In genomic region chr3:85831785-85832184, GRCm38 (mm10) we compare ENCODE assay signal across 24 mouse cellular contexts. TPM values are rescaled to one million over a fixed set of nuclear protein-coding genes. Genes with fewer than 3 reads are reported as not detected.
DNase-seq lines count a peak whose midpoint lies in the region; TF ChIP-seq lines count a peak whose summit lies in the region.
"Had no signal": no experiment of that assay in that cellular context is flagged by ENCODE, and none has a peak within 500 bp of the region (broad histone marks: within the 10 kb centered on the region; RNA-seq: fewer than 3 reads in every experiment).

No protein-coding gene starts in this region.

- no peak overlapping the region for H3K4me3 ChIP-seq in gastrocnemius, adult 2 months
- H3K4me3 ChIP-seq: heart, embryonic 12.5 days; liver, embryonic 15.5 days had no signal

- intact Hi-C loops in gastrocnemius, adult 2 months (cut with DNase I), result no loop called here

- no peak for TF ChIP-seq CTCF in gastrocnemius, adult 2 months (IDR thresholded peaks at IDR 0.05)

- peak overlapping the region; percentile 74; the same call in 1 of the 2 replicates for H3K27ac ChIP-seq in gastrocnemius, adult 2 months
- H3K27ac ChIP-seq: hindbrain, embryonic 14.5 days; liver, embryonic 15.5 days had no signal

- DNase-seq in gastrocnemius, adult 2 months, result no peak
- no peak for DNase-seq in gastrocnemius, postnatal 10 days
- peak; percentile 34 for DNase-seq in 3T3-L1 (ENCODE audit: low read depth, low spot score)
- DNase-seq in kidney, adult 9 months, result peak; percentile 78
- DNase-seq in kidney, postnatal 36 days, result peak; percentile 67 to 71
- no peak for DNase-seq in heart, adult 8-10 months (ENCODE audit: low spot score)
- no peak for DNase-seq in cerebellum, adult 11-12 months
- DNase-seq: adrenal gland, postnatal 25 days; cerebellum, adult 18-20 months; cerebellum, postnatal 10 days; gastrocnemius, postnatal 36 days; heart, adult 18-20 months; heart, postnatal 4 days; lung, embryonic 14.5 days; lung, postnatal 14 days; midbrain, embryonic 14.5 days; retina, postnatal 1 day; right cerebral cortex, postnatal 14 days; thymus, postnatal 4 days had no signal

RNA-seq across cellular contexts. Expression of gene Fam160a1, which starts 14.7 kb away (rescaled TPM):
- total RNA-seq in gastrocnemius, adult 2 months (2021), result 10 to 100 TPM; 54.3 to 56.8 TPM
- total RNA-seq in gastrocnemius, postnatal 10 days (2021), result 10 to 100 TPM; 47.1 to 51.1 TPM
- 10 to 100 TPM; 54.1 to 61.6 (median 58.5) TPM for total RNA-seq in heart, adult 8-10 months (2022)

RNA-seq across cellular contexts. Expression of gene Glt28d2, which starts 55.5 kb away (rescaled TPM):
- 1 to 10 TPM; 8.0 to 9.4 TPM for total RNA-seq in gastrocnemius, adult 2 months (2021)
- total RNA-seq in gastrocnemius, postnatal 10 days (2021), result 1 to 10 TPM; 5.5 to 6.1 TPM
- 1 to 10 TPM; 4.4 to 7.7 (median 5.2) TPM for total RNA-seq in heart, adult 8-10 months (2022)
- total RNA-seq: G1E; monocyte, adult 5-6 weeks had no signal

RNA-seq across cellular contexts. Expression of gene Gm37240, which starts 55.5 kb away (rescaled TPM):
- total RNA-seq in gastrocnemius, adult 2 months (2021), result 10 to 100 TPM; 34.5 to 37.4 TPM
- 10 to 100 TPM; 28.9 to 37.3 TPM for total RNA-seq in gastrocnemius, postnatal 10 days (2021)
- total RNA-seq in heart, adult 8-10 months (2022), result 10 to 100 TPM; 36.8 to 49.5 (median 39.2) TPM
- total RNA-seq: G1E; monocyte, adult 5-6 weeks had no signal

Comparison
In these comparisons a context has a peak if more than half of its experiments do, and no peak if none do; other contexts are left out.
1. DNase-seq: peak in 3T3-L1 (single experiment), kidney, adult 9 months (single experiment) and kidney, postnatal 36 days (2 of 2); none in gastrocnemius, adult 2 months (single experiment), gastrocnemius, postnatal 10 days (single experiment), heart, adult 8-10 months (single experiment) and cerebellum, adult 11-12 months (single experiment).